Mouse (Mus musculus) urinary bladder, postnatal 25 days (tissue): Measurements from ENCODE around the gene Olfr984.

Experiments used
- DNase-seq: peaks from one replicate; pipeline ENCODE4 v3.0.0; 2022; ENCODE audit warnings: low spot score

Olfr984 gene

GRCm38 (mm10) chr9:40114106-40114505 is at the start of gene Olfr984:
Gene Olfr984 (minus strand): TSS chr9:40114206.
- DNase-seq, result no peak

- DNase-seq, result no peak
Observed at GRCm38 (mm10) chr9:40155118-40155644, 41.2 kb upstream of the Olfr984 start.

GRCm38 (mm10) chr9:40141544-40141943 is 27.5 kb upstream of the Olfr984 start:
- DNase-seq, result no peak

DNA sequence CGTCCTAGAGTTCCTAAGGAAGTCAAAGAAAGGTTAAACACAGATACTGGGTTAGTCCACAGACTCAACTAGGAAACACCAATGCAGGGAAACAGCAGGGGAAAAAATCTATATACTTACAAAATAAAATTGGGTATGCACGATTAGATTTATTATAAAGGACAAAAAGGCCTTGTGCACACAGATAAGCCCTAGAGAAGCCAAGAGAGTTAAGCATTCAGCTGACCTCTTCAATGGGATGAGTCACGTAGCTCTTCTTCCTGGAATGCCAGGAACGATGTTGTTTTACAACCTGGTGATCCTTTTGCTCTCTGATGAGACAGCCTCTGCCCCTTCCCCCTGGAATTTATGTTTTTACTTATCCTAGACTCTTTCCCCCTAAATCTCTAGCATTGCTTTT is 25.5 kb upstream of the Olfr984 start:
- no peak for DNase-seq

DNA sequence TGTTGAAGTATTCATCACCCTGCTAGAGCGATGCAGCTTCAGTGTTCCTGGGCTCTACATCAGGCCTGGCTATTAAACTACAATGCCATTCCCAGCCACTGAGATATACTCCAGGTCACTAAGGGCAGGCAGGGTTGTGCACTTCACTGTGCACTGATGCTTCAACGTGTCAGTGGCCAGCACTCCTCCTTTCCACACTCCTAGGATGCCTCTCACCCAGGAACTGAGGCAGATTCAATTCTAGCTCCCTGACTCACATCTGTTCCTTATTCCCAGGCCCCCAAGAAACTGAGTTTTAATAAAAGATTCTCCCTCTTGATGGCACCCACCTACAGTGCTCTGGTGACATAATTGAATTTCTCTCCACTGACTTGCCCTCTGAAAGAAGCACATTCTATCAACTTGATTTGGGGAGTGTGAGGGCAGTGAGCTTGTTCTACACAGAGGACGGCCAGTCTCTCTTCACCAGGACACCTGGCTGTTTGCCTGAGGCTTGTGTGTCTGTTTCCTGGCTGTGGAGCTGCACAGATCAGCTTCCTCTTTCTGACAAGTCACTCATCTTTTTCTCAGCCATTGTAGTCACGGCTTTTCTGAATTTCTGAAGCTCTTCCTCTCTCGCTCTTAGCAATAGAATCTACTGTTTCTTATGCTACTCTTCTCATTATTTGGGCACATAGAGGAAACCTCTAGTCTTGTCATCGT is 23.1 kb upstream of the Olfr984 start:
- DNase-seq, result no peak

DNA sequence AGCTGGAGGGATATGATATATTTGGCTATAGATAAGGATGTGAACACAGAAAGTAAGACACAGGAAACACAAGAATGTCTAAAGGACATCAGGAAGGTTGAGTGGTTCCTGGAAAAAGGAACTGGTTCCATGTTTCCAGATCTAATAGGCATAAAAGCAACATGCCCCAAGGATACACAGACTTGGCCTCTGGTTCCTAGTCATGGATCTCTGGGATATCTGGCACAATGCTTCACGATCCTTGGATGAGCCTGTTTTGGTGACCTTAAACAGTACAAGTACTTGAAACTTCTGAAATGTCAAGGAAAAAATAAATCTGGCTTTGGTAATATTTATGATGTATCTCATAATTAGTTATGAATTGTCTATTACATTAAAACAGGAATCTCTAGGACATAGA is 16.6 kb upstream of the Olfr984 start:
- no peak for DNase-seq

DNA sequence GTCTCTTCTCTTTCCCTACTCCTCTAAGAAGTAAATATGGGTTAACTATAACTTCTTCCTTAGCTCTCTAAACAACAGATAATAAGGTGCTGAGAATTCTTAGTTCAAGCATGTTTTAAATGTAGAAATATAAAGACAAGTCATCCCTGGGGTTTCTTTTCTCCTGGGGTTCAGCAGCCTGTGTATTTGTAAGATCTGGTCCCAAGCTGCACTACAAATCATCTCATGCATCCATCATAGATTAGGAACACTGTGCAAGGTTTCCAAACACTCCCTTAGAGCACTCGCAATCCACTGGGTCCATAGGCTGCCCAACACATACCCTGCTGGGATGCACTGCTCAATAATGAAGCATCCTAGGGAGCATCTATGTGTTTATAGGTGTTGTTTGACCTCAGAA is 16.1 kb upstream of the Olfr984 start, which contains the start of gene Olfr985:
Olfr985 (minus strand) TSS at position 101 of the 400 bp plus-strand sequence.
- no peak for DNase-seq

DNA sequence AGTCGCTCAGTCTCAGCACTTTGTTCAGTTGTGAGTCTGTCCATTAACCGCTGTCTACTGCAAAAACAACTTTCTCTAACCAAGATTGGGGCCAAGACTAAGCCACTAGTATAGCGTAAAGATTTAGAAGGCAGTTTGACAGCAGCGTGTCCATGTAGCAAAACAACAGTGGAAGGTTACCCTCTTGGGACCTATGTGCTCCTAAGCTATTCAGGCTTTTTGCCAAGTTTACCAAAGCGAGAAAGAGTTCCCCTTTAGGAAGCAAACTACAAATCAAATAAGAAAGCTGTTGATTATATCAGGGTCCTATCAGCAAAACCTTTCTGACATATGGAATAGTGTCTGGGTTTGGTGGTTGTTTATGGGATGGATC is 3.3 kb upstream of the Olfr984 start:
- no peak for DNase-seq

DNA sequence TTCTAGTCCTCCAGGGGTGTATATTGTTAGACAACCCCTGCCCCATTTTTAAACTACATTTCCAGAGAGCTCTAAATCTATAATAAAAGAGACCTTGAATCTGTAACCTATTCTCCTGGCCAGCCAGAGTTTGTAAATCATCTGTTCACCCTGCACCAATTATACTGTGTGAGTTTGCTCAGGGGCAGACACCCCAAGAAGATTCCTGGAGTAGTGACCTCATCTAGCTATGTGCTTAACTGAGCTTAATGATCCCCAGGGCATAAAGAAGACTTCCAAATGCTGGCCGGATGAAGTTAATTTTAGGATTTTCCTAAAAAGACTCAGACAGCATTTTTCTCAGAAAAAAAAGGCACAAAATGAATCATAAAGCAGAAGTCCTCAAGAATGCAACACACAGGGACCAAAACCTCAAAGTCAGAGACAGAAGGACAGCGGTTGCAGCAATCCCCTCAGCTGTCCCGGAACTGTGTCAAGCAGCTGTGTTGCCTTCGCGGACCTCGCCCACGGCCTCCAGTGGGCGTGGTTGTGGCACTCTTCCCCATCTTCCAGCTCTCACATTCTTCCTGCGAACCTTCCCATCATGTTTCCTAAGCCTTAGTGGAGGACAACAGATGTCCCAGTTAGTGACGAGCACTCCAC is 2.8 kb upstream of the Olfr984 start:
- DNase-seq, result peak; percentile 47

DNA sequence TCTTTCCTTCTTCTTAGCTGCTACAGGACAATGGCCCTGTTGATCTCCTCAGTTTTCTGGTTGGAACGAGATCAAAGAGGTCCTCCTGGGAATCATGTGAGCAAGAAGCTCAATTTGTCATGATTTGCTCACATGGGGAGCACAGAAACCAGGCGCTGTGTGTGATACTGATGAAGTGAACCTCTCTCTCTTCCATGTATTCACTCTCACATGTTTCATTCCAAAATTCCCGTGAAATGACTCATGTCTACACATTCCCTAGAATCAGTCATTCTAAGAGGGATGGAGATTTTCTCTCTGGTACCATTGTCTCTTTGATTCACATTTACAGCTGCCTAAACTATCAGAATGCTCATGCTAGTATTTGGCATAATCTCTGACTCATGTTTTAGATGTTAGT is 19.2 kb downstream of the Olfr984 start:
- no peak for DNase-seq

DNA sequence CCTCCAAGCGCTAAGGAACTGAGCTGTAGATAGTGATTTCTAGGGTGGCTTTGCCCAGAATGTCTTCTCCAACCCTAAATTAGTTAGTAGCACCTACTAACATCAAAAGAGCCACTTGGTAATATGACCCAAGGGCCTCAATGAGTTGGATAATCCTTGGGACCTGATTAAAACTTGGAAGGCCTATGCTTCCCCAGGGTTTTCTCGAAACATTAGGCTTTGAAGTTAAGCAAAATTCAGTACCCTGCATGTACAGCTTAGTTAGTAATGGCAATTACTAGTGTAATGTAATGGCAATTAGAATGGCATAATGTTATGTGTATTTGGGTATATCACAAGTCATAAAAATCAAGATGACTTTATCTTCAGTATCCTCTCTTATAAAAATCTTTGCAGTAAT is 20.5 kb downstream of the Olfr984 start, which contains the start of gene Olfr983:
Olfr983 (minus strand) TSS at position 101 of the 400 bp plus-strand sequence.
- no peak for DNase-seq

DNA sequence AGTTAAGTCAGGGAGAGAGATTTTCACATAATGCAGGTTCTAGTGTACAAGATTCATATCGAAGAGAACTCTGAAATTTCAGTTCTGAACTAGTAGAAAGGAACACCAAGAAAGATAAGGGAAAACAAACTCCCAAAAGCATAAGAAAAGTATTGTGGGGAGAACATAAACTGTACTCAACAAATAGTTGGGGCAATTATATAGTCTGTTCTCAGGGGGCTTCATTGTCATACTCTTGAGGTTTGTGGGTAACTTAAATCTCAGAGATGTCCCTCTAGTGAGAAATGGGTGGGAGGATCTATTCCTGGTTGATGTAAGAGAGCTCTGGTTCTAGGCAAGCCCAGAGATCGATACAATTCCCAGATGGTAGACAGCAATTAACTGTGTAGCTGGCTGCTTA is 40.5 kb downstream of the Olfr984 start, which contains the start of gene Olfr982:
Olfr982 (plus strand) TSS at position 301 of the 400 bp plus-strand sequence.
- DNase-seq, result no peak

DNA sequence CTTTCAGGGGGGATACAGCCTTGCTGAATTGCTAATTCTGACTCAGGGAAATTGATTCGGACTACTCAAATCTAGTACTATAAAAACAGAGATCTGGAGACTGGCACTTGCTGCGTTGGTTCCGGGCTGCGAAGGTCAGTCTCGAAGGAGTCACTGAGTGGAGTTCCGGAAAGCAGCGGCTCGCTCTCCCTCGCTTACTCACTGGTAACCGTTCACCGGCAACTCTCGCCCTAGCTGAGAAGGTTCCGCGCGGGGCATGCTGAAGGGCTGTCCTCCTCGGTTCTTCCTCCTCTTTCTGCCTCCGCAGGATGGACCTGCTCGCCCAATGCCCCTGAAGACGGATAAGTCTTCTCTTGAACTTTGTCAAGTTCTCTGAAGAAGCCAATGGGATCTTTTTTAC is 63.9 kb downstream of the Olfr984 start:
- no peak for DNase-seq
